Mouse (Mus musculus): ENCODE results near the gene Heatr4.
A peak's percentile ranks its signal among the peaks of the same experiment; 100 is the strongest.
"Not testable (repeated sequence)": the region's sequence is repeated elsewhere in the genome, so short reads cannot be mapped to it uniquely, and the experiment has no call there.

The Heatr4 gene

DNA sequence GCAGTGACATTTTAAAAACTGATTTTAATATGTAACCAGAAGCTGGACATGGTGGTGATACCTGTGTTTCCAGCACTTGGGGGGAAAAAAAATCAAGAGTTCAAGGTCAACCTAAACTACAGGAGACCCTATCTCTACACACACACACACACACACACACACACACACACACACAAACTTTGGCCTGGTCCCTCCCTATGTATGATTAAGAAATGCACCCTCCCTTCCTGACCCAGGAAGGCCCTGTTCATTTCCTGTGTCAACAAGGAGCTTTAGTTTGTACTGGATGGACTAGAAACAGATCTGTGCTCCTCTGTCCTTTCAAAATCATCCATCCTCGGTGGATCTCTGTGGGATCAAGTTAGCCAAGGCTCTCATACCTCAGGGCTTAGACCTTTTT lies 46.1 kb downstream of the Heatr4 start:
- not testable (repeated sequence) for DNase-seq (ENCODE audit: low spot score)

DNA sequence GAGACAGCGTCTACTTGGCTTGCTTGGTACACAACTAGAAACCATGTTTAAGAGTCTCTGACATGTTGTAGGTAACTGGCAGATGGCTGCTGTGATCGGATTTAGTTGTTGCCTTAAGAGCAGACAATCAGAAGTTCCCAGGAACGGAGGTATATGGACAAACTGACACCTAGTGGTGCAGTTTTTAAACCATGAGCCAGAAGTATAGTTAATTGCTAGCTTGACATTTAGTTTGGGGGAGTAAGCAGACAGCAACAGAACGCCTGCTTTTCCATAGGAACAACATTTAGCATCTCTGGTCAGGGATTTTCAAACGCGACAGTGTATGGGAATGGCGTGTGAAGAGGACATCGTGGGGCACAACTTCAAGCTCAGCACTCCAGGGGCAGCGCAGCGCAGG lies 47.1 kb downstream of the Heatr4 start:
- DNase-seq (ENCODE audit: low spot score), result no peak

DNA sequence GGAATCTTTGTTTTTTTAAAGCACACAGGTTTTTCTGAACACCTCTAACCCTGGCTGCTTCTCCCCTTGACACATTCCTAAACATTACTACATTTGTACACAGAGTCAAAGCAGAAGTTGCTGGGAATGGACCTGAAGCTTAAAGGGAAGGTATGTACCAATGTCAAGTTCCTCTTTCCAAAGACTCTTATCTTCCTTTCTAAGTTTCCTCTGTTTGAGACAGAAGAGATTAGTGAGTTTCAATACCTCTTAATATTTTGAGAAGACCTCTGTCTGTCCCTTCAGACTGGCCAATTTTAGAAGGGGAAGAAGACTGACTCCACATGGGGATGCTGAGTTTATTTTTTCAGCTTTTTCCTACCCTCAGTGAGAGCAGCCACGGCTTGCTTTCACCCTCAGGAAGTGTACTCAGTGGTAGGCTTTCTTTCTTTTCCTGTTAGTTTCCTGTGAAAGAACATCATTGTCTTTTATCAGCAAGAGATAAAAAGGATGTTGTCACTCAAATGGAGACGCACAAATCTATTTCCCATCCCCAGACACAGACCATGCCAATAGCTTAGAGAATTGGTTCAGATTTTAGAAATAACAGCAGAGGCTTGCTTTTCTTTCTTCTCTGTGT lies 55.4 kb downstream of the Heatr4 start:
- DNase-seq (ENCODE audit: low spot score), result no peak

DNA sequence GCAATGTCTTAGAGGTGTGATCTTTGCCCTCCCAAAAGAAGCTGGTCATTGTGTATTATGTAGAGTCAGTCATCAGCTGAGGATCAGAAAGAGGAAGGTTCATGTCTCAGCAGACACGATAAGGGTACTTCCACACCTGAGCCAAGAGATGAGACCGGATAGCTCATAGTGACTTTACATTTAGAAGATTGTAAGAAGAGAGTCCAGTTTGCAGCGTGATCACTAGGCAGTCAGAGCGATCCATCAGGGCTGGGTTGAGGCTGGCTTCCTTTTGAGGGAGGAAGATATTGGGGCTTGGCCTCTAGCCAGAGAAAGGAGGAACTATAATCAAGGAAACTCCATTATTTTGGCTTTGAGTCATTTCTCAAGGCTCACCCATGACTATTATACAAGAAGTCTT lies 56.9 kb downstream of the Heatr4 start:
- no peak for DNase-seq (ENCODE audit: low spot score)

DNA sequence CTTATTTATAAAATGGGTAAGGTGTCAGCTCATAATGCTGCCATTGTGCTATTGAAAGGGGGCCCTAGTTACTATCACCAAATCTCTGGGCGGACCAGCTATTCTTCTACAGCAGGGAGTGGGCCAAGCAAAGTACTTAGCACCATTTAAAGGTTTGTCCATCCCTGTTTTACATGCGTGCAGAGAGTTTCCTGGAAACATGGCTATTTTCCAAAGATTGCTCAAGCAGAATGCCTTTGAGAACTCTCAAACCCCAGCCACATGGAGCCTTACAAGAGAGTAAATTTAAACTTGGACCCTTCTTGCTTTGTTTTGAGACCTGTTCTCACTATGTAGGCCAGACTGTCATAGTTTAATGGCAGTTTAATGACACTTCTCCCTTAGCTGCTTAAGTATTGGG lies 58.6 kb downstream of the Heatr4 start:
- DNase-seq (ENCODE audit: low spot score), result no peak

DNA sequence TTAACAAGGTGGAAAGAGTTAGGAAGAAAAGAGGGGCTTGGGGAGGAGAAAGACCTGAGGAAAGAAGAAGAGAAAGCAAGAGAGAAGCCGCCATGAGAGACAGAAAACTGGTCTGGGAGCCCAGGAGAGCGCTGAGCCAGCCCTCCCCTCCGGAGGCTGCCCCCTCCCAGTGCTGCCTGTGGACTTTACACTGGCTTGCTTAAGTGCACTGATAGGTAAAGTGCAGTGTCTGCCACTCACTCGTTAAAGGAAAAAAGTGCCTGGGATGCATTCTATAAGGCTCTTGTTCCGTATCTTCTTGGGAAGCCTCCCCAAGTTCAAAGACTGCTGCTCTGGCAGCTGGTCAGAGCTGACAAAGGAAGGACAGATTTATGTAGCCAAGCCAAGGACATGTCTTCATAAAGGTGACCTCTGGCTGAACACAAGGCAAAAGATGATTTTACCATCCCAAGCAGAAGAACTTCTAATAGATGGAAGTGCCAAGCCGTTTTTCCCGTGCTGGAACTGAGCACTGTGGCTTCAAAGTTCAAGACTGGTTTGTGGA lies 59.4 kb downstream of the Heatr4 start:
- no peak for DNase-seq (ENCODE audit: low spot score)

DNA sequence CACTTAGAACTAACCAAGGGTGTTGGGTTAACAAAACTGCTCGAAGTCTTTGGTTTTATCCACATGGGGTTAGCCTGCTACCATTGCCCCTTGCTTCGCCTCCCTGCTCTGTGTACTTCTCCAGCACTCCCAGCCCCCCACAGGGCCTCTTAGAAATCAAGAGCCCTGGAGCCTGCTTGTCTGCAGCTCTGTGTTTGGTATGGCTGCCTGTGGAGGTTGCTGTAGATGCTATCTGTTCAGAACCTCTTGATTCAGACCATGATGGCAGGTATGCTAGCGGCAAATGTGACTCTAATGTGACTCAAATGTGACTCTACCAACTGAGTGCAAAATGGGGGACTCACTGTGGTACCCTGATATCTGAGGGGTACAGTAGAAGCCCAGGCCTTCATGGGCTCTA lies 60.3 kb downstream of the Heatr4 start:
- DNase-seq (ENCODE audit: low spot score), result no peak

DNA sequence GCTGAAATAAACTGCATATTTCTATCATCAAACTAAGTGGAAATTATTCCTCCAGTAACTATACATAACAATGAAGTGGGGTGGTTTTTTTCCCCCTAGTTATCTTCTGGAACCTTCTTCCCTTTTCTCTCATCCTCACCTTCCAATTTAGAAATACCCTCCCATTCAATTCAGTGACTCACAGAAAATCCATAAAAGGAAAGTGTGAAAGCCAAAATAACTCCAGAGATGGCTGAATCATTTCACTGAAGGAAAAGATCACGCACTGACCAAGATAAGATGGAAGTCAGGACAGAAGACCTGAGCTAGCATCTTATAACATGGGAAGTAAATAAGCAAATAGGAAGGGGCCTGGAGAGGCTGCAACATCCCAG lies 61.2 kb downstream of the Heatr4 start:
- DNase-seq (ENCODE audit: low spot score), result no peak

DNA sequence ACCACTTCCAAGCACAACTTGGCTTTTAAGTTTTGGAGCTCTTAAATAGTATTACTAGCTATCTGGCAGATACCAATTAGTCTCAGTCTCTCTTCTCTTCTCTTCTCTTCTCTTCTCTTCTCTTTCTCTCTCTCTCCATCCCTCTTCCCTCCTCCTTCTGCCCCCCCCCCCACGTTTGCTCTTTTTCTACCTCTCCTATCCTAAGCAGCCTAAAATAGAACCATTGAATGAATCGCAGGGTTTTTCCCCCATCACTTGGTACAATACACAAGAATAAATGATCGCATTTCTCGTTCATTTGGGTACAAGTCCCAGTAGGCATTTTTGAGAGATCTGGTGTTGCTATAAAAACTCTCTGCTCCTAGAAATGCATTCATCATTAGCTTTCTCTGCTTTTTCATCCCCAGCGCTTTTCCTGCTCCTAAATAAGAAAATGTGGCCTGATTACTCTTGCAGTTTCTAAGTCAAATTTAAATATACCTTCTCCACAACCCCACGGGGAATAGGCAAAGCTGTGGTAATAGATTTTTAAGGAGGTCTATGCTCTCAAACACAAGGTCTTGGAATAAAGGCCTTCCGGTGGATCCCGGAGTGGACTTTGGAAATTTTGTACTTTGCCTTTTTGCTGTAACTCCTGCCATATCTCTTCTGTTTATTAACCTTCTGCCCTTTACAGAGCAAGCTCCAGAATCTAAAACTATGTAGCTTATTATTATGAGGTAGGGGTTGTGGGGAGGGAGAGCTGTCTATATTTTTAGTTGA lies 61.7 kb downstream of the Heatr4 start:
- no peak for DNase-seq (ENCODE audit: low spot score)

DNA sequence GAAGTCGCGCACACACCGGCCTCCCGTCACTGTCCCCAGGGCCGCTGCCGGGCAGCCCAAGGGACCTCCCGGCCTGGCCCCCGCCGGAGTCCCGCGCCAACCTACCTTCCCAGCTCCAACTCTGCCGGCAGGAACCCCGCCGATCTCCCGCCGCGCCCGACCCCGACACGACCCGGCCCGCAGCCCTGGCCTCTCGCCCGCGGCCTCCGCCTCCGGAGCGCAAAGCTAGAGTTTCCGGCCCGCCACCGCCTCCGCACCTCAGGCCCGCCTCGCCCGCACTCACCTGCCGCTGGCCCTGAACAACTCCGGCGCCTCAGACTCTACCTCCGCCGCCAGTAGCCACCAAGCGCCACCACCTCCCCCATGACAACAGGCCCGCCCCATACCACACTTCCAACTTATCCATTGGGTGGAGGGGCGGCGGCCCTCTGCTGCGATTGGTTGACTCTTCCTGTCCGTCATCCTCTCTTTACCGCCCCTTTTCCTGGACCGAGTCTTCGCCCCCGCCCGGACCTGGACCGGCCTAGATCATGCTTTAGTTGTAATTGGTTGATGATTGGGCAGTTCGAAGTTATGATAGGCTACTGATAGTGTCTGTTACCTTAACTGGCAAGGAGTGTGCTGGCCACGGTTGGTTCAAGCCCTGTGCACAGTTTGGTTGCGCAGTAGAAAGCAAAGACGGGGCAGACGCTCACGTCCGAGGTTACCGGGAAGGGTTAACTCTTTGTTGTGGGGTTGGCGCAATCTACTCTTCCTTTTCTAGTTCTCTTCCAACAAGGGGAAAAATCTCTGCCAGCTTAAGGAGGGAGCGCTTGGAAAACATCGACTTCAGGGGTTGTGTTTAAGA lies 62.9 kb downstream of the Heatr4 start, which contains the start of gene Numb:
Gene Numb, minus strand, starts transcription at position 400 of the 847 bp plus-strand sequence.
- peak; percentile 91 for DNase-seq (ENCODE audit: low spot score)

DNA sequence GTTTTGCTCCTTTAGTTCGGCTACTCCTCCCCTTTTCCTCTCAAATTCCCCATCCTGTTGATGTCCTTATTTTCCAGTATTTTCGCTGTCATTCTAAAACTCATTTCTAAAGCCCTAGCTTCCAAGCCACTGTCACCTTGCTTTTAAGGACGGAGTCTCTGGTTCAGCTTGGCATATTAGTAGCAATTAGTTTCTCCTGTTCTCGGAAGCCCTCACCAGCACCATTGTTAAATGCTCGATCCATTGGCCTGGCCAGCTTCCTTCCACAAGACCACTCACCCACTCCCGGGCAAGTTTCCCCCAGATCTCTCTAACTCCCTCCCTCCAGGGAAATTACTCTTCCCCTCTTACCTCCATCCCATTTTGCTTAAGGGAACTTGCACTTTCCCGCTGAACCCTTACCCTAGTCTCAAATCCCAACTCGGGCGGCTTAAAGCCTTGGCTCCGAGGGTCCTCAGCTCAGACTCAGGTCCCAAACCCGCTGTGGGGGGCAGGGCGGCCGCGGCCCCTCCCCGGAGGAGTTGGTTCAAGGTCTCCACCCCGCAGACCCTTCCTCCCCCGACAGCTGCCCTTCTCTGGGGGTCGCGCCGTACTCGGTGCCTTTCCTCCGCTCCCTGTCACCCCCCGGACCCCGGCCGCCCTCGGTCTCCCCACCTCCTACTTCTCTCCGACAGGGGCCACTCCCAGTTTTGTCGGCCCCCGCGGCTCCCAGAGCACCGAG lies 63.8 kb downstream of the Heatr4 start:
- peak; percentile 19 for DNase-seq (ENCODE audit: low spot score)

DNA sequence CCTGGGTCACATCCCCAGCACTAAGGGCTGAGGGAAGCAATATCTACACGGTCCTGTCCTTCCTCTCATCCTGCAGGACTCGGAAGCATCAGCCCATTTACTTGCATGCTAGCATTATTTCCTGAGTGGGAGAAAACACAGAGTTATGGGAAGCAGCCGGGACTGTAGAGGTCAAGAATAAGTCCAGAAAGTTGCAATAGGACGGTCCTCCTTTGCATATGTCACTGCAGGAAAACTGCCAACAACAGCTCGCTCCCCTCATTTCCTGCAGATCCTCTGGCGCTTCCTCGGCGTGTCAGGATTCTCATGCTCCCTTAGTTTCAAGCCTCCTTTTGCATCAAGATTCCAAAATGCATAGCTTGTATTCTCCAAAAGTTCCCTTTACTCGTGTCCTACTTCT lies 67.8 kb downstream of the Heatr4 start:
- DNase-seq (ENCODE audit: low spot score), result no peak

DNA sequence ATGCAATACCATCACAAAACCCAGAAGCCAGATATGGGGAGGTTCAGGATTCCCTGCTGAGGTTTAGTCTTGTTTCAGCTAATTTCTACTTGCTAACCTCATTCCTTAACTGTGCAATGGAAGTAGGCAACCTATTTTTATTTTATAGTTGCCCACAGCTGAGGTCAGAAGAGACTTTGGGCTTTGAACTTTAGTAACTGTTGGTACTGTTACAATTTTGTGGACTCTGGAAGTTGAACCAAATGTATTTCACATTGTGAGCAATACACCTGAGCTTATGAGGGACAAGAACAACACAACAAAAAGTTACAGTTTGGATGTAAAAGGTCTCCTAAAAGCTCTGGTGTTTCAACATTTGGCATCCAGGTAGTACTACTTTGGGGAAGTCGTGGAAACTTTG lies 69.9 kb downstream of the Heatr4 start:
- DNase-seq (ENCODE audit: low spot score), result no peak

DNA sequence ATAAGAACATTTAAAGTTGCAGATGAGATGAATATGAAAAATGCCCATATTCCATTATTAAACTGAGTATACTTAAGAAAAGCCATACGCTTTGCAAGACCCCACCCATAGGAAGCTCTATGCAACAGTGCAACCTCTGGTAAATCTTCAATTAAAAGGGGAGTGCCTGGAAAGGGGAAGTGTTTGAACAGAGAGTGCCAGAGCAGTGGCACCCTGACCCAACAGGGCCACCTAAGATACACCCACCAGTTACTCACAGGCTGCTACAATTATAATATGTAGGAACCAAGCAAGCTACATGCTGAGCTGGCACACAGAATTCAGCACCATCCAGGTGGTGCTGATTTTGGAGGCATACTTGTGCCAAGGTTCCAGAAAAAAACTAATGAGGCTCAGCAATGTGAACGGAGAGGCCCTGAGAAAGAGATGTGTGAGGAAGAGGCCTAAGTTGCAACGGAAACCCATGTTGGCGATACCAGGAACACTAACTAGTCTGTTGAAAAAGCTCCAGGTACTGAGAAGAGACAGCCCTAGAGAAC lies 70.4 kb downstream of the Heatr4 start:
- no peak for DNase-seq (ENCODE audit: low spot score)

DNA sequence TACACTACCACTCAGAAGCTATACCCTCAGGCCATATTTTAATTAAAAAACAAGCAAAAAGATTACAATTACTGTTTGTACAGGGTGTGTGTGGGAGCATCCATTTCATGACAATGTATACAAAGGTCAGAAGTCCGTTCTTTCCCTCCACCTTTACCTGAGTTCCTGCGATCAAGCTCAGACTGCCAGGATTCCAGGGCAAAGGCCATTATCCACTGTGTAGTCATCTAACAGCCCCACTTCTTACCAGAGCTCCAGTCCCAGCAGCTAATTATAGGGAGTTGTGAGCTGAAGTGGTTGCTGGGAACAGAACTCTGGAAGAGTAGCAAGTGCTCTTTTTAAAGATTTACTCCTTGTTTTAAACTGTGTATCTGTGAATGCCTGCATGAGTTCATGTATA lies 74.2 kb downstream of the Heatr4 start:
- no peak for DNase-seq (ENCODE audit: low spot score)

Data from urinary bladder, postnatal 25 days (tissue).